Mouse (Mus musculus) myocyte (in vitro differentiated cells): ENCODE results near the gene Psg16. TPM values are rescaled to one million over a fixed set of nuclear protein-coding genes. Genes with fewer than 3 reads are reported as not detected.

Source experiments
- H3K27me3 ChIP-seq: one replicate; pipeline ENCODE4 v1.6.1; 2011; ENCODE audit not compliant: control insufficient read depth, insufficient read depth, insufficient read length
- H3K36me3 ChIP-seq: one replicate; pipeline ENCODE4 v1.6.1; 2011; ENCODE audit not compliant: control insufficient read depth, insufficient read depth
- H3K4me2 ChIP-seq: one replicate; pipeline ENCODE4 v1.6.1; 2011; ENCODE audit warnings: low read depth, control low read depth
- H3K4me3 ChIP-seq: one replicate; pipeline ENCODE4 v1.5.1; 2011; ENCODE audit warnings: mild to moderate bottlenecking, control low read depth, moderate library complexity
- H3K79me2 ChIP-seq: one replicate; pipeline ENCODE4 v1.6.1; 2011; ENCODE audit not compliant: control insufficient read depth, insufficient read depth
- H3ac ChIP-seq: one replicate; pipeline ENCODE4 v1.6.1; 2011; ENCODE audit not compliant: control insufficient read depth, insufficient read length
- CEBPB ChIP-seq: IDR thresholded peaks from 2 replicates; pipeline ENCODE4 v1.6.1; 2011; ENCODE audit warnings: mild to moderate bottlenecking, moderate library complexity; ENCODE audit not compliant: poor library complexity, insufficient read depth, severe bottlenecking
- E2F4 ChIP-seq: IDR thresholded peaks from one replicate; pipeline ENCODE4 v1.6.1; 2011; ENCODE audit warnings: mild to moderate bottlenecking, control low read depth, moderate library complexity; ENCODE audit not compliant: insufficient read depth
- MAX ChIP-seq: IDR thresholded peaks from one replicate; pipeline ENCODE4 v1.6.1; 2011; ENCODE audit warnings: low read depth, mild to moderate bottlenecking, control low read depth
- MYOD1 ChIP-seq, 3 experiments: IDR thresholded peaks; one replicate each; pipeline ENCODE4 v1.6.1; 2011; ENCODE audit warnings: control low read depth in 2 of 3, low read depth in 2 of 3, mild to moderate bottlenecking in 2 of 3, moderate library complexity in 1 of 3; ENCODE audit not compliant: insufficient read length in 2 of 3, control insufficient read depth in 1 of 3
- MYOG ChIP-seq, 3 experiments: IDR thresholded peaks; one replicate each; pipeline ENCODE4 v1.6.1; 2011; ENCODE audit warnings: control low read depth in 2 of 3, low read depth in 2 of 3, mild to moderate bottlenecking in 2 of 3; ENCODE audit not compliant: insufficient read length in 2 of 3, control insufficient read depth in 1 of 3, insufficient read depth in 1 of 3
- POLR2A ChIP-seq: IDR thresholded peaks from one replicate; pipeline ENCODE4 v1.6.1; 2011; ENCODE audit warnings: low read depth, mild to moderate bottlenecking, control low read depth, moderate library complexity; ENCODE audit not compliant: insufficient read length
- POLR2AphosphoS2 ChIP-seq: IDR thresholded peaks from one replicate; pipeline ENCODE4 v1.6.1; 2011; ENCODE audit warnings: low read depth, control low read depth; ENCODE audit not compliant: insufficient read length
- REST ChIP-seq: IDR thresholded peaks from one replicate; pipeline ENCODE4 v1.6.1; 2011; ENCODE audit warnings: mild to moderate bottlenecking, control low read depth, moderate library complexity; ENCODE audit not compliant: insufficient read depth, insufficient read length
- SRF ChIP-seq: IDR thresholded peaks from one replicate; pipeline ENCODE4 v1.6.1; 2011; ENCODE audit warnings: low read depth; ENCODE audit not compliant: control insufficient read depth, insufficient read length
- TCF12 ChIP-seq: IDR thresholded peaks from one replicate; pipeline ENCODE4 v1.6.1; 2011; ENCODE audit warnings: mild to moderate bottlenecking, control low read depth; ENCODE audit not compliant: poor library complexity, insufficient read depth, severe bottlenecking
- TCF3 ChIP-seq: IDR thresholded peaks from one replicate; pipeline ENCODE4 v1.6.1; 2011; ENCODE audit warnings: low read depth, control low read depth; ENCODE audit not compliant: insufficient read length
- USF1 ChIP-seq: IDR thresholded peaks from one replicate; pipeline ENCODE4 v1.6.1; 2011; ENCODE audit warnings: low read depth, mild to moderate bottlenecking, control low read depth, moderate library complexity
- polyA plus RNA-seq: library from polyadenylated mRNA; unstranded; fragments of >200 nt; fragmentation: generic; extraction: Trizol; gene quantifications from one replicate; pipeline ENCODE4 v1.2.1, GENCODE M21; 2012; ENCODE audit warnings: missing spikeins

Gene Psg16
- not detected for polyA plus RNA-seq

- Histone ChIP-seq H3K36me3 (no peaks in the 10 kb centered on the region), H3K4me2 (no peak within 1 kb of the TSS), H3K4me3 (no peak within 1 kb of the TSS), H3K27me3 (no peaks in the 10 kb centered on the region), H3ac (no peak within 1 kb of the TSS), H3K79me2 (no peaks in the 10 kb centered on the region)
- TF ChIP-seq USF1 (no peak), REST (no peak), TCF12 (no peak), E2F4 (no peak), MAX (no peak), TCF3 (no peak), CEBPB (no peak), SRF (no peak), POLR2A (no peak), MYOD1 (IDR thresholded peaks at IDR 0.05; ENCODE audit: control insufficient read depth in 1 of 3, insufficient read length in 2 of 3, low read depth in 2 of 3) (no peak), MYOG (IDR thresholded peaks at IDR 0.05; ENCODE audit: control insufficient read depth in 1 of 3, insufficient read depth in 1 of 3, insufficient read length in 2 of 3, low read depth in 2 of 3) (no peak), POLR2AphosphoS2 (no peak)
These were observed at the start of gene Psg16 for GRCm38 (mm10) chr7:17073904-17074615. TSS of gene Psg16 (plus strand) at chr7:17074040.

DNA sequence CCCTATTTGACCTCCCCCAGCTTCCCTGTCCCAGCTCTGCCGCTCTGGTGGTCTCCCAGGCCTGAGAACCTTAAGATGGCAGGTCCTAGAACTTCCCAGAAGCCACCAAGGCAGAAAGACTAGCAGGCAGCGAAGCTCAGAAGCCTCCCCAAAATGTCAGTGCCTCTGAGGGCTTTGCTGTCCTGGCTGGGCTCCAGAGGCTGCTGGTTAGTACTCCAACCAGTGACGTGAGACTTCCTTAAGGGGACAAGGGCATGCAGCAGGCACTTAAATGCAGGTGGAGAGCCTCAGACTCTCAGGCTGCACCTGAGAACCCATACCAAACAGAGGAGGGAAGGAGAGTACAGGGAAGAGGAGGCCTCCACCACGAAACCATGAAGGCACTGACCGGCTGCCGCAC lies 49.7 kb upstream of the Psg16 start:
- Histone ChIP-seq H3K4me2 (no peak overlapping the region), H3K4me3 (no peak overlapping the region), H3ac (no peak overlapping the region), H3K79me2 (peaks cover 51% of the 10 kb centered on the region), H3K36me3 (no peaks in the 10 kb centered on the region), H3K27me3 (no peaks in the 10 kb centered on the region)
- TF ChIP-seq SRF = no peak
- no peak for TF ChIP-seq USF1
- no peak for TF ChIP-seq TCF3
- TF ChIP-seq CEBPB = no peak
- no peak for TF ChIP-seq TCF12
- TF ChIP-seq MAX = no peak
- TF ChIP-seq POLR2A = no peak
- TF ChIP-seq MYOD1 (IDR thresholded peaks at IDR 0.05; ENCODE audit: control insufficient read depth in 1 of 3, insufficient read length in 2 of 3, low read depth in 2 of 3) = no peak
- TF ChIP-seq MYOG (IDR thresholded peaks at IDR 0.05; ENCODE audit: control insufficient read depth in 1 of 3, insufficient read depth in 1 of 3, insufficient read length in 2 of 3, low read depth in 2 of 3) = no peak
- no peak for TF ChIP-seq POLR2AphosphoS2
- no peak for TF ChIP-seq E2F4
- TF ChIP-seq REST = no peak

GRCm38 (mm10) chr7:17024814-17025504 lies 48.9 kb upstream of the Psg16 start:
- H3ac ChIP-seq = no peak overlapping the region
- TF ChIP-seq MYOD1 (IDR thresholded peaks at IDR 0.05; ENCODE audit: control insufficient read depth in 1 of 3, insufficient read length in 2 of 3, low read depth in 2 of 3) (no peak), MYOG (IDR thresholded peaks at IDR 0.05; ENCODE audit: control insufficient read depth in 1 of 3, insufficient read depth in 1 of 3, insufficient read length in 2 of 3, low read depth in 2 of 3) (no peak), POLR2A (no peak), REST (no peak), TCF12 (no peak), SRF (no peak), CEBPB (no peak), TCF3 (no peak)
- H3K36me3 ChIP-seq = no peaks in the 10 kb centered on the region
- H3K27me3 ChIP-seq = no peaks in the 10 kb centered on the region
- H3K4me3 ChIP-seq = no peak overlapping the region
- H3K79me2 ChIP-seq = peaks cover 47% of the 10 kb centered on the region
- H3K4me2 ChIP-seq = no peak overlapping the region

DNA sequence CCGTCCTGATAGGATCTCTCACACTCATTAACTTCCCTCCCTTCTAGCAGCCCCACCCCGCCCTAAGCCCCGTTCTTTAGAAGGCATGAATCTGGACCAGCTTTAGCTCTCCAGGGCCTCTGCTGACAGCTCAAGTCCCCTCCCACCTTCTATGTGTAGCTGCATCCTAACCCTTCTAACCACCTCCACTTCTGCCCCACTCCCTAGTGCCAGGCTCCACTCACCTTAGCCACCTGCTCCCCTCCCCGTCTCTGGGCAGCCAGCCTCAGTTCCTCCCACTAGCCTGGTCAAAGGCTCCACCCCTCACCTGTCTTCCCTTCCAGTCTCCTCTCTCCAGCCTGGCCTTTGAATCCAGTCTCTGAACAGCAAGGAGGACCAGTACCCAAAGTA lies 48.3 kb upstream of the Psg16 start:
- TF ChIP-seq TCF12 = no peak
- TF ChIP-seq CEBPB = no peak
- TF ChIP-seq MYOD1 (IDR thresholded peaks at IDR 0.05; ENCODE audit: control insufficient read depth in 1 of 3, insufficient read length in 2 of 3, low read depth in 2 of 3) = no peak
- no peak for TF ChIP-seq POLR2AphosphoS2
- TF ChIP-seq POLR2A = no peak
- no peak for TF ChIP-seq TCF3
- no peak for TF ChIP-seq MYOG (IDR thresholded peaks at IDR 0.05; ENCODE audit: control insufficient read depth in 1 of 3, insufficient read depth in 1 of 3, insufficient read length in 2 of 3, low read depth in 2 of 3)
- no peak for TF ChIP-seq E2F4
- no peak for TF ChIP-seq USF1
- TF ChIP-seq SRF = no peak
- no peak for TF ChIP-seq REST
- no peak for TF ChIP-seq MAX
- Histone ChIP-seq H3K36me3 (no peaks in the 10 kb centered on the region), H3K4me3 (no peak overlapping the region), H3ac (no peak overlapping the region), H3K4me2 (no peak overlapping the region), H3K79me2 (peaks cover 43% of the 10 kb centered on the region), H3K27me3 (no peaks in the 10 kb centered on the region)
